Mouse (Mus musculus): ENCODE data around the gene Pla1a.

DNA sequence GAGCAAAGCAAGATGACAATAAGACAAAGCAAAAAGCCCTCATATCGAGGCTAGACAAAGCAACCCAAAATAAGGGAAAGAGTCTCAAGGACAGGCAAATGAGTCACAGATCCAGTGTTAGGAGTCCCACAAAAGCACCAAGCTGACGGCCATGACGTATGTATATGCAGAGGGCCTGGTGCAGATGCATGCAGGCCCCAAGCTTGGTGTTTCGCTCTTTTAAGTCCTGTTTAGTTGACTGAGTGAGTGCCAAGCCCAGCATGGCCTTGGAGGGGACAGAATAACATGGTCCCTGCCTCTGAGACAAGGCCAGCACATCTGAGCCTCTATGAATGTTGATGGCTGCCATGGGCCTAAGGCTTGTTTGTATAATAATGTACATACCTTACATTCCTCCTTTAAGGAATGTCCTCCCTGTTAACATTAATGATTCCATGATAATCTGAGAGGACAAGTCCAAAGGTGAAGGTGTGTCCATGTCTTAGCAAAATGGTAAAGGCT, 1.4 kb upstream of the Pla1a start:
- TF ChIP-seq MAX (IDR thresholded peaks at IDR 0.05; ENCODE audit: low read depth): no peak
- no peak for TF ChIP-seq POLR2A (IDR thresholded peaks at IDR 0.05; ENCODE audit: insufficient read length, low read depth)
- TF ChIP-seq CEBPB (IDR thresholded peaks at IDR 0.05; ENCODE audit: insufficient read depth, poor library complexity, severe bottlenecking): no peak
- no peak for TF ChIP-seq MYOD1 (IDR thresholded peaks at IDR 0.05; ENCODE audit: control insufficient read depth in 1 of 3, insufficient read length in 2 of 3, low read depth in 2 of 3)
- no peak for TF ChIP-seq POLR2AphosphoS2 (IDR thresholded peaks at IDR 0.05; ENCODE audit: insufficient read length, low read depth)
- no peak for TF ChIP-seq USF1 (IDR thresholded peaks at IDR 0.05; ENCODE audit: low read depth)

All from myocyte (in vitro differentiated cells).